Mouse (Mus musculus) right cerebral cortex, postnatal 4 days (tissue): ENCODE measurements around the gene Gpr176.

Experiments
- DNase-seq: peaks from one replicate; pipeline ENCODE4 v3.0.0-alpha.2; 2022

The Gpr176 gene

GRCm38 (mm10) chr2:118228486-118229079 is 144.6 kb downstream of the Gpr176 start:
- DNase-seq: no peak
